Mouse (Mus musculus) forebrain, embryonic 10.5 days (tissue): ENCODE data around the gene Phactr2. TPM values are rescaled to one million over a fixed set of nuclear protein-coding genes. Genes with fewer than 3 reads are reported as not detected.
A peak's percentile ranks its signal among the peaks of the same experiment; 100 is the strongest.

Experiments
- DNase-seq: peaks from one replicate; pipeline ENCODE4 v3.0.0-alpha.2; 2017; ENCODE audit warnings: low spot score; ENCODE audit errors: extremely low spot score
- H3K27ac ChIP-seq: fragments of 300-500 bp; sonication (generic); 2 replicates; pipeline ENCODE4 v1.5.1; 2016; ENCODE audit warnings: mild to moderate bottlenecking
- H3K27me3 ChIP-seq: fragments of 300-500 bp; sonication (generic); 2 replicates; pipeline ENCODE4 v1.6.1; 2016; ENCODE audit warnings: mild to moderate bottlenecking; ENCODE audit not compliant: poor library complexity, severe bottlenecking
- H3K36me3 ChIP-seq: fragments of 300-500 bp; sonication (generic); replicated peaks from 2 replicates; pipeline ENCODE4 v1.6.1; 2016; ENCODE audit warnings: mild to moderate bottlenecking, moderate library complexity
- H3K4me1 ChIP-seq: fragments of 300-500 bp; sonication (generic); 2 replicates; pipeline ENCODE4 v1.6.1; 2016
- H3K4me3 ChIP-seq: fragments of 300-500 bp; sonication (generic); 2 replicates; pipeline ENCODE4 v1.5.1; 2016; ENCODE audit warnings: mild to moderate bottlenecking, moderate library complexity
- H3K9me3 ChIP-seq: fragments of 300-500 bp; sonication (generic); 2 replicates; pipeline ENCODE4 v1.6.1; 2016; ENCODE audit warnings: mild to moderate bottlenecking, moderate library complexity
- WGBS: fragments of 180-500 bp; shearing (Covaris S2); methylation state at CpG from one replicate; pipeline ENCODE4 v1.1.7; 2016; 5-methylcytosine and 5-hydroxymethylcytosine counted together
- polyA plus RNA-seq: library from polyadenylated mRNA; unstranded; fragments of >200 nt; fragmentation: Nextera tagmentation; extraction: Ambion mirVana; gene quantifications from 2 replicates; pipeline ENCODE4 v1.2.1, GENCODE M21; 2016

Phactr2 gene
- polyA plus RNA-seq, 1 experiment from 2014 or later, result 13.4 TPM

DNA sequence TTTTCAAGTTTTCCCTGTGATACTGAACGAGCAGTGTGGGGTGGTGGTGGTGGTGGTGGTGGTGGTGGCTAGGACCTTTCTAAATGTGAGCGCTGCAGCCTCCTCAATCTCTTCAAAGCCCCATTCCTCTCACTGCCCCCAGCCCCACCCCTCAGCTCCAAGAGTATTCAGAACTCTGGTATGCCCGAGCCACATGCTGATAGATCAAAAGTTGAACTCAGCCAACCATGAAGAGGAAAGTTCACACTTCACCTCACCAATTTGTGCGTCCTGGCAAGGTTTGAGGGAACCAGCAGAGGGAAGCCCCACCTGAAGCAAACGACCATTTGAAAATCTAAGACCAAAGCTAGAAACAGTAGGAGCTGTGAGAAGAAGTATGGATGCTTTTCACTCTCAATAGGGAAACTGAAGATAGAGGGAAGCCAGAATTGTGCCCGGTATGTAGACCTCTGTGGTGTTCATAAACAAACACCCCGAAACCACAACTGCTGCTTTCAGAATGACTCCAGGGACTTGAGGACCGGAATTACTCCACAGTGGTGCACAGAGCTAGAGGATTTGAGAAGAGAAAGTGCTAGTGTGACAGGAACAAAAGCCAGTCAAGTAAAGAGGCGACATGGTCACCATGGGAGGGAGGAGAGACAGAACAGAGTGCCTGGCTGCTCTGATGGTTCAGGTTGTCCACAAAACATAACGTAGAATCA is 35.9 kb downstream of the Phactr2 start:
- Histone ChIP-seq H3K4me3 (no peak overlapping the region), H3K27ac (no peak overlapping the region), H3K4me1 (peaks cover 21% of the 10 kb centered on the region), H3K9me3 (no peaks in the 10 kb centered on the region), H3K36me3 (no peaks in the 10 kb centered on the region), H3K27me3 (0 out of 2 replicates have a peak, but pooled peaks cover 4% of the 10 kb centered on the region)
- WGBS, result 57% methylated on average over 10 of the region's 10 CpGs
- peak; percentile 12 for DNase-seq

DNA sequence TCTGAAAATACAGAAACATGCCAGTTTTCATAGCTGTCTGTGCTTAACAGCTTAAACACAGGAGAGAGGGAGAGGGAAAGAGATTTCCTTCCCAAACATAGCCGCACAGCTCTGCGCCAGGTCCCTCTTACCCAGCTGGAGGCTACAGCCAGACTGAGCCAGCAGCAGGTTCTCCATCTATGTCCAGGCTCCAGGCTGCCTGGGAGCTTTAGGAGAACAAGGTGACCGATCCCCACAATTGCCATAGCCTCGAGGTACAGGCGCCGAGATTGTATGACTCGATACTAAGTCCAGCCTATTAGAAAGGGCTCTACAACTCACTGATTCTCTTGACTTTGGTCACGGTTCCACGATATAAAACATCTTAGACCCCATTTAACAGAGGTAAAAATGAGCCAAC is 37.2 kb downstream of the Phactr2 start:
- no peak overlapping the region for H3K4me3 ChIP-seq
- peak; percentile 12 for DNase-seq
- peaks cover 33% of the 10 kb centered on the region for H3K4me1 ChIP-seq
- H3K36me3 ChIP-seq, result no peaks in the 10 kb centered on the region
- H3K27ac ChIP-seq, result no peak overlapping the region; the same call in 1 of the 2 replicates
- 93% methylated on average over 9 of the region's 9 CpGs for WGBS
- H3K9me3 ChIP-seq, result no peaks in the 10 kb centered on the region
- 0 out of 2 replicates have a peak, but pooled peaks cover 4% of the 10 kb centered on the region for H3K27me3 ChIP-seq

DNA sequence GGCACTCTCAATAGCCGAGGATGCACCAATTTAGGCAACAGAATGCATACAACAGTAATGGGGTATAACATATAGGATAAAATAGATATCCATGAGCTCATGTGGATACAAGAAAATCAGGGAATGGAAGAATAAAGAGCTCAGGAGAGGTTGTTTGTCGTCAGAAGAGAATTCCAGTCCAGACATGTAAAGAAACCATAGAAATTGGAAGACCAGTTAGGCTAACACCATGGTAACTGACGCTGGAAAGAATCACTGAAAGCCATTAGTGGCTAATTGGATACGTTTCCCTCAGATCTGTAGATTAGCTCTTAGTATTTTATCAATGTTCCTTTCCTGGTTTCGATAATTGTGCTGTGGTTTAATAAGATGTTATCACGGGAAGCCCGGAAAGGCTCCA is 41.2 kb downstream of the Phactr2 start:
- WGBS, result 44% methylated on average over 7 of the region's 7 CpGs
- 0 out of 2 replicates have a peak overlapping the region, but pooled peaks have one; percentile 81 for H3K27ac ChIP-seq
- H3K4me1 ChIP-seq, result peaks cover 66% of the 10 kb centered on the region
- H3K27me3 ChIP-seq, result 0 out of 2 replicates have a peak, but pooled peaks cover 4% of the 10 kb centered on the region
- H3K4me3 ChIP-seq, result no peak overlapping the region
- no peaks in the 10 kb centered on the region for H3K9me3 ChIP-seq
- no peaks in the 10 kb centered on the region for H3K36me3 ChIP-seq
- no peak for DNase-seq

DNA sequence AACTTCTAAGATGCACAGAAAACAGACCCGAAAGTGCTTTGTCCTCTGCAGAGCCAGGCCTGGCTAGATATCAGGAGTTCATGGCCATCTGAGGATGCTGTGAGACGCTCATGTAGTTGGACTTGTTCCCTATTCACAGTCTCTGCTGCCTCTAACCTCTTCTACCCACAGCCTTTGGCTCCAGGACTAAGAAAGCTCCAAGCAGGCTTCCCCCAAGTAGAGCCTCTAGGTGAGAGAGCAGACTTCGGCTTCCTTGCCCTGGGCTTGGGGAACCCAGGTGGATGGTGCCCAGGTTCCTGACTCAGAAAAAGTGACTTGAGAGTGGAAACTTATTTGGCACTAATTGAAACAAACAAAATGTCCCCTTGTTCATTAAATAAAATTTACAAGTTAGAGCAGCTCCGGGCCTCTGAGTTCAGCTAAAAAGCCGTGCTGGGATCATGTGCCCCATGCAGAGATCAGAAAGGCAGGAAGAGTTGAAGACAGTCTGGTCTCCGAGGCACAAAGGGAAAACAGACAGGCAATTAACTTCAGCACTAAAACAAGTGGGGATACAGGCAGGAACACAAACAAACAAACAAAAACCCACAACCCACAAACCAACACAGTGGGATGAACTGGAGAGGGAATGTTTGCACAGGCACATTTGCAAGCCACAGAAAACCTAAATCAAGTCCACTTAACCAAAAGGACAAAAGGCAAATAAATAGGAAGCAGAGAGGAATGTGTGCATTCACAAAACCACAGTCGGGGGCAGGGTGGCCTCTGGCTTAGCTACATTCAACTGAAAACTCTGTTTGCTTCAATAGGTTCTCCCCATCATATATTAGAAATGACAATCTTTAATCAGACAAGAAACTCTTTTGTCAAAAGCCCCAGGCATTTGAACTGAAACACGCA is 42.3 kb downstream of the Phactr2 start:
- Histone ChIP-seq H3K4me1 (peaks cover 70% of the 10 kb centered on the region), H3K9me3 (no peaks in the 10 kb centered on the region), H3K27ac (peak overlapping the region; percentile 81), H3K27me3 (0 out of 2 replicates have a peak, but pooled peaks cover 7% of the 10 kb centered on the region), H3K4me3 (peak overlapping the region; percentile 13), H3K36me3 (no peaks in the 10 kb centered on the region)
- DNase-seq, result peak; percentile 41
- 21% methylated on average over 8 of the region's 8 CpGs for WGBS

DNA sequence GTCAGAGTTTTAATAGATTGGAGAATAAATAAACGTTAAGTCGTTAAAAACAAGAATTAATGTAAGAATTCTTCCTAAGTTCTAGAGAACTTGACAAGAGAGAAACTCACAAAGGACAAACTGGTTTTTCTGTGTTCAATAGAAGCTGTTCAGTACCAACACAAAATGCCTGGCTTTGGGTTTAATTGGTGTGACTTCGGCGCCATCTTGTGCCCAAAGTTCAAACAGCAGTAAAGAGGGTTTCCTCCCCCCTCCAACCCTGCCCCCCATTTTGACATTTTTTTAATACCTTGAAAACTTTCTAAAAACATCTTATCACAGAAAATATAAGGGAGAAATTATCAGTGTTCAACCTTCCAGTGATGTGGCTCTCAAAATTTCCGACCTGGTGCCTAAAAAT is 44.4 kb downstream of the Phactr2 start:
- DNase-seq, result peak; percentile 39
- 17% methylated on average over 5 of the region's 5 CpGs for WGBS
- H3K27me3 ChIP-seq, result 0 out of 2 replicates have a peak, but pooled peaks cover 7% of the 10 kb centered on the region
- H3K4me1 ChIP-seq, result peaks cover 72% of the 10 kb centered on the region
- H3K36me3 ChIP-seq, result no peaks in the 10 kb centered on the region
- peak overlapping the region; percentile 81; the same call in 1 of the 2 replicates for H3K27ac ChIP-seq
- no peak overlapping the region for H3K4me3 ChIP-seq
- H3K9me3 ChIP-seq, result no peaks in the 10 kb centered on the region

DNA sequence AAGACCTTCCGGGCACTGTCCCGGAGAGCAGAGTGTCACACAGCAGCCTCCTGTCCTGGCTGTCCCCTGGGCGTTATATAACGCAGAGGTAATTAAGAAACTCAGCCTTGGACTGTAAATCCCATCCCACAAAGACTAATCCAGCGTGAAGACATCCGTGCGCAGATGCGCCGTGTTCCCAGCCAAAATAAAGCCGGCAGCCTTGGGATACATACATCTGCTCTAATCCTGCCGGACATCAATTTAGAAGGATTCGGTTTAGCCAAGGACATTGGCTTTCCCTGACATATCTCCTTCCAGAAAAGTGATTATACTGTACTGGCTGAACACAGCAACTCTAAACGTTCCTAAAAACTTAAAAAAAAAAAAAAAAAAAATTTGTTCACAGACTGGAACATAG is 45.0 kb downstream of the Phactr2 start:
- WGBS, result 33% methylated on average over 13 of the region's 13 CpGs
- H3K36me3 ChIP-seq, result no peaks in the 10 kb centered on the region
- peak overlapping the region; percentile 80 for H3K27ac ChIP-seq
- no peak for DNase-seq
- no peaks in the 10 kb centered on the region for H3K9me3 ChIP-seq
- peaks cover 72% of the 10 kb centered on the region for H3K4me1 ChIP-seq
- 0 out of 2 replicates have a peak, but pooled peaks cover 7% of the 10 kb centered on the region for H3K27me3 ChIP-seq
- H3K4me3 ChIP-seq, result peak overlapping the region; percentile 16; the same call in 1 of the 2 replicates

DNA sequence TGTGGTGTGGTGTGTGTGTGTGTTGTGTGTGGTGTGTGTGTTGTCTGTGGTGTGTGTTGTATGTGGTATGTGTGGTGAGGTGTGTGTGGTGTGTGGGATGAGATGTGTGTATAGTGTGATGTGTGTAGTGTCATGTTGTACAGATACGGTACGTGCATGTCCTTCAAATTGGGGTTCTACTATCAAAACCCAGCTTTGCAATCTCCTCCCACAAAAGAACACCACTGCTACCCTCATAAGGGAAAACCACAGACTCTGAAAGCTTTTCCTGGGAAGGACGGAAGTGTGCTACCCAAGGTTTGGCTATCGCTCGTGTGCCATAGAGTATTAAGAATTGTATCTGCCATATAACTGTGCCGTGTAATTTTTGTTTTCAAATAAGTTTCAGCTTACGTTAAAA is 45.7 kb downstream of the Phactr2 start:
- Histone ChIP-seq H3K4me3 (no peak overlapping the region), H3K27me3 (0 out of 2 replicates have a peak, but pooled peaks cover 5% of the 10 kb centered on the region), H3K9me3 (no peaks in the 10 kb centered on the region), H3K36me3 (no peaks in the 10 kb centered on the region), H3K27ac (peak overlapping the region; percentile 80; the same call in 1 of the 2 replicates), H3K4me1 (peaks cover 67% of the 10 kb centered on the region)
- WGBS, result 93% methylated on average over 7 of the region's 7 CpGs
- DNase-seq, result no peak

DNA sequence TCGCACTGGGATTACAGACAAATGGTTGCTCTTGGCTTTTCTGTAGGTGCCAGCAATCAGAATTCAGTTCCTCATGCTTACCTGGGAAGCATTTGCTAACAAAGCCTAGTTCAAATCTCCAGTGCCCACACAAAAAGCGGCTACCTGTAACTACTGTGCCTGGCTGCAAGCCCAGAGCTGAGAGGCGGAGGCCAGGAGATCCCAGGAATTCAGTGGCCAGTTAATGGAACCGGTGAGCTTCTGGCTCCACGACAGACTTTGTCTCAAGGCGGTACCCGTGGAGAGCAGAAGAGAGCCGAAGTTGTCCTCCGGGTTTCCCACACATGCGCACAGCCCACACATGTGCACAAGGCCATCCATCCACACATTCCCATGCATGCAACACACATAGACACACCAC is 46.6 kb downstream of the Phactr2 start:
- H3K4me3 ChIP-seq, result no peak overlapping the region
- no peak for DNase-seq
- H3K9me3 ChIP-seq, result no peaks in the 10 kb centered on the region
- WGBS, result 91% methylated on average over 10 of the region's 10 CpGs
- 0 out of 2 replicates have a peak, but pooled peaks cover 3% of the 10 kb centered on the region for H3K27me3 ChIP-seq
- peaks cover 58% of the 10 kb centered on the region for H3K4me1 ChIP-seq
- H3K27ac ChIP-seq, result peak overlapping the region; percentile 80
- H3K36me3 ChIP-seq, result no peaks in the 10 kb centered on the region

DNA sequence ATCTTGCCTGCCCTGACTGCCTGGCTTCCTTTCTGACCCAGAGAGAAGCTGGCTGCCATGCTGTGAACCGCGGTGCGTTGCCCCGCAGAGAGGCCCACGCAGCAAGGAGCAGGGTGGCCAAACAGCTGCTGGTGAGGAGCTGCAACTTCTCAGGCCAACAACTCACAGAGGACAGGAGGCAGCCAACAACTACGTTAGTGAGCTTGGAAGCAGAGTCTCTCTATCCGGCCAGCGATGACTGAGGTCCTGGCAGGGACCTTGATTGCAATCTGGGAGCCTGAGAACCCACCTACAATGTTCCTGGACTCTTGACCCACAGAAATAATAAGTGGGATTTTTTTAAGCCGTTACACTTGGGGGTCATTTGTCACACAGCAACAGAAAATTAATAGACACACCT is 49.0 kb downstream of the Phactr2 start:
- Histone ChIP-seq H3K27ac (peak overlapping the region; percentile 2; the same call in 1 of the 2 replicates), H3K4me3 (no peak overlapping the region), H3K9me3 (no peaks in the 10 kb centered on the region), H3K4me1 (peaks cover 35% of the 10 kb centered on the region), H3K27me3 (0 out of 2 replicates have a peak, but pooled peaks cover 3% of the 10 kb centered on the region), H3K36me3 (no peaks in the 10 kb centered on the region)
- 95% methylated on average over 9 of the region's 9 CpGs for WGBS
- no peak for DNase-seq

DNA sequence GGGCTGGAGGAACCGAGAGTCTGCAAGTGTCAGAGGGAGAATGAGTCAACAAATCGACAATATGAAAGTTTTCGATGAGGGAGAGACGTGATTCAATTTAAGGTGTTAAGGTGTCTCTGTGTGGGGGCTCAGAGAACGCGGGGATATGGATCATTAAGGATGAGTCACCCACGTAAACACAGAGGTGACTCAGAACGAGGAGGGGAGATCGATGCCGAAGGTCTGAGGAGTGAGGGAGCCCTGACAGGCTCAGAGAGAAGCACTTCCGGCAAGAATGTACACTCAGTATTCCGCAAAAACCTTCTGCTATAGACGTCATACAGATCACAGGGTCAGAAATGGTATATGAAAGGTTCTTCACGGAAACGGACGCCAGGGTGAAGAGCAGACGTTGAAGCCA is 49.7 kb downstream of the Phactr2 start:
- no peak for DNase-seq
- Histone ChIP-seq H3K4me1 (peaks cover 28% of the 10 kb centered on the region), H3K27me3 (0 out of 2 replicates have a peak, but pooled peaks cover 3% of the 10 kb centered on the region), H3K9me3 (no peaks in the 10 kb centered on the region), H3K27ac (peak overlapping the region; percentile 48; the same call in 1 of the 2 replicates), H3K4me3 (no peak overlapping the region), H3K36me3 (no peaks in the 10 kb centered on the region)
- 91% methylated on average over 17 of the region's 17 CpGs for WGBS

DNA sequence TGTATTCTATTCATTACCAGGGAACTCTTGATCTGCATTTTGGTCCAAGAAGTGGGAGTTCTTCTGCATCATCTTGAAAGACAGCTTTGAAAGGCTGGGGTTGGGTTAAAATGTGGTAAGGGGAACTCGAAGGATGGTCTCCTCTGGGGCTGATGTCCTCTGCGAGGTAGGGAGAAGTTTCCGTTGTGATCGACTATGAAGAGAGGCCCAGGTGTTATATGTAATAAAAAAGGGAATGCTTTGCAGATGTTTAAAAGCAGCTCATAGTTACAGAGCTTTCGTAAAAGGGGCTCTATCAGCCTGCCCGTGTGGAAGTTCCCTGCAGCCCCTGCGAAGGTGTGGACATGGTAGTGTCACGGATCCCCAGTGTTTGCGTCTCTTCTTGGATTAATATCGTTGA is 50.2 kb downstream of the Phactr2 start:
- 0 out of 2 replicates have a peak, but pooled peaks cover 3% of the 10 kb centered on the region for H3K27me3 ChIP-seq
- no peaks in the 10 kb centered on the region for H3K36me3 ChIP-seq
- H3K4me1 ChIP-seq, result peaks cover 27% of the 10 kb centered on the region
- H3K4me3 ChIP-seq, result no peak overlapping the region
- no peak for DNase-seq
- 97% methylated on average over 10 of the region's 10 CpGs for WGBS
- H3K27ac ChIP-seq, result peak overlapping the region; percentile 48; the same call in 1 of the 2 replicates
- no peaks in the 10 kb centered on the region for H3K9me3 ChIP-seq

DNA sequence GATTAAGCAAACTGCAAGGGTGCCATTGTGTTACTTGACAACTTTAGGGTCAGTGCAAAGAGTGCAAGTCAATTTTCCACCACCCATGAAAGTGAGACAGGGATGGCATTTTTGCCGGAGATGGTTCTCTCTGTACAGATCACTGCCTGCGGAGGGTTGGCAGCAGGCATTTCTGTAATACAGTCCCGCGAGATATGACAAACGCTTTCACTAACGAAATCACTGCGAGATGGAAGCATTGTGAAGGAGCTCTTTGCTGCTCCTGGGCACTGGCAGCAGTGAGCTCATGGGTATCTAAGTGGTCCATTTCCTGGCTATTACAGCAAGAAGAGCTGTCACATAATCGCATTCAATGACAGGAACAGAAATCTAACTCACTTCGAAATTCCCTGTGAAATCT is 52.1 kb downstream of the Phactr2 start:
- DNase-seq, result no peak
- no peaks in the 10 kb centered on the region for H3K27me3 ChIP-seq
- H3K27ac ChIP-seq, result 0 out of 2 replicates have a peak overlapping the region, but pooled peaks have one; percentile 40
- 91% methylated on average over 9 of the region's 9 CpGs for WGBS
- H3K4me1 ChIP-seq, result peaks cover 30% of the 10 kb centered on the region
- no peaks in the 10 kb centered on the region for H3K36me3 ChIP-seq
- no peaks in the 10 kb centered on the region for H3K9me3 ChIP-seq
- H3K4me3 ChIP-seq, result no peak overlapping the region
